Mouse (Mus musculus) cerebellum, adult 2 months (tissue): ENCODE results near the gene Gas7.

Experiments
- CTCF ChIP-seq: fragments of 200-500 bp; IDR thresholded peaks from 2 replicates; pipeline ENCODE4 v1.5.1; 2011; ENCODE audit warnings: low read depth, mild to moderate bottlenecking, control low read depth, low read length, moderate library complexity, borderline replicate concordance; ENCODE audit not compliant: insufficient read depth
- POLR2A ChIP-seq: fragments of 200-500 bp; IDR thresholded peaks from 2 replicates; pipeline ENCODE4 v1.6.1; 2011; ENCODE audit warnings: low read length, control low read depth, borderline replicate concordance; ENCODE audit not compliant: insufficient read depth

- TF ChIP-seq CTCF: no peak
- TF ChIP-seq POLR2A: no peak
Observed at GRCm38 (mm10) chr11:67728726-67729125, 273.5 kb downstream of the Gas7 start.
